Mouse (Mus musculus) forebrain, embryonic 10.5 days (tissue): ENCODE data around the gene Plcd1. TPM values are rescaled to one million over a fixed set of nuclear protein-coding genes. Genes with fewer than 3 reads are reported as not detected.

ENCODE experiments used
- microRNA-seq: library from miRNA; unstranded; fragments of <30 nt; microRNA quantifications from one replicate; pipeline ENCODE4, GENCODE M21; 2017
- polyA plus RNA-seq: library from polyadenylated mRNA; unstranded; fragments of >200 nt; fragmentation: Nextera tagmentation; extraction: Ambion mirVana; gene quantifications from 2 replicates; pipeline ENCODE4 v1.2.1, GENCODE M21; 2016

Plcd1 gene
- polyA plus RNA-seq, 1 experiment from 2014 or later, result 13.7 TPM

Small RNA genes lying within 50 kb of the gene (microRNA-seq; reads per million reads assigned to microRNA genes)
- 9.3 reads per million, percentile 20 among the genes with 10 or more reads in this experiment for gene Mir26a-1

Other genes starting within 250 kb of the Plcd1 start
- 7.2 and 7.3 TPM in 2 replicates for gene Ctdspl, start 167.0 kb downstream of the Plcd1 start, polyA plus RNA-seq
- gene Vill, start 40.7 kb downstream of the Plcd1 start, polyA plus RNA-seq, result 13.6 and 15.2 TPM in 2 replicates
- gene Dlec1, start 9.0 kb upstream of the Plcd1 start, polyA plus RNA-seq, result 1.1 and 2.1 TPM in 2 replicates
- gene Acaa1b, start 63.6 kb upstream of the Plcd1 start, polyA plus RNA-seq, result 1.6 and 1.8 TPM in 2 replicates
- gene Gm47289, start 65.7 kb upstream of the Plcd1 start, polyA plus RNA-seq, result not detected in 2 replicates
- not detected in 2 replicates for gene Slc22a13, start 115.6 kb upstream of the Plcd1 start, polyA plus RNA-seq
- 14.2 and 14.3 TPM in 2 replicates for gene Oxsr1, start 228.9 kb upstream of the Plcd1 start, polyA plus RNA-seq
- 72.6 and 75.2 TPM in 2 replicates for gene Acaa1a, start 246.2 kb upstream of the Plcd1 start, polyA plus RNA-seq
- 9.1 and 9.5 TPM in 2 replicates for gene Myd88, start 247.9 kb upstream of the Plcd1 start, polyA plus RNA-seq